Mouse (Mus musculus) duodenum, adult 2 months (tissue): ENCODE results near the gene Asb9. TPM values are rescaled to one million over a fixed set of nuclear protein-coding genes. Genes with fewer than 3 reads are reported as not detected.

Source experiments
- polyA plus RNA-seq: library from polyadenylated mRNA; depleted of rRNA; stranded (reverse); fragments of >200 nt; gene quantifications from 2 replicates; pipeline ENCODE4 v1.2.3, GENCODE M21; 2012; ENCODE audit warnings: low replicate concordance; rRNA removed

Gene Asb9
- not detected in 2 replicates for polyA plus RNA-seq

GRCm38 (mm10) chrX:164505709-164506498 lies at the start of gene Asb9:
Gene Asb9, plus strand, starts transcription at chrX:164506327.

Other genes starting within 250 kb of the Asb9 start
- 0.06 and 0.23 TPM in 2 replicates for gene Bmx, start 248.1 kb upstream of the Asb9 start, polyA plus RNA-seq
- gene Pir, start 237.0 kb upstream of the Asb9 start, polyA plus RNA-seq, result 0.72 and 0.79 TPM in 2 replicates
- gene Vegfd, start 132.9 kb upstream of the Asb9 start, polyA plus RNA-seq, result 0.33 and 1.1 TPM in 2 replicates
- 1.3 and 2.0 TPM in 2 replicates for gene Piga, start 86.5 kb upstream of the Asb9 start, polyA plus RNA-seq
- gene Asb11, start 69.3 kb upstream of the Asb9 start, polyA plus RNA-seq, result 0.09 and 1.2 TPM in 2 replicates